Mouse (Mus musculus) T-helper 2 cell (primary cell): ENCODE measurements around the gene Chn2.

Experiments used
- in situ Hi-C: fragments of 300-600 bp; cut with MboI, MseI; formaldehyde crosslinking; loops from one replicate; pipeline ENCODE4 v1.15.1; 2025; ENCODE audit warnings: high pct_unique_total_duplicates

The Chn2 gene

DNA sequence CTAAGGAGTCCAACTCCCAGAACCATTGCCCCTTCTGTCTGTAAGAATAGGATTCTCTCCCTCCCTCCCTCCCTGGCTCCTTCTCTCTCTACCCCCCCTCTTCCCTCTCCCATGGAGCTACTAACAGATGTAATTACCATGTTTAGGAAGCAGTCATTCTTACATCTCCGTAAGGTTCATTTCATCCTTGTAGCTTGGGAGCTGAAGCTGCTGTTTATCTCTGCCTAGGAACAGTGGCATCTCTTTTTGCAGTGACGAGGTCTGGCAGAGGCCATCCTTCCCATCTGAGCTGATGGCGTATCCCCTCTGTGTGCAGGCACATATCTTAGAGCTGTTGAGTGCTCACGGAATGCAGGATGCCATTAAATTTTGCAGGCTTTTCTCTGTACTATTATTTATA lies 35.1 kb downstream of the Chn2 start:
- in situ Hi-C loops, result no loop called here

DNA sequence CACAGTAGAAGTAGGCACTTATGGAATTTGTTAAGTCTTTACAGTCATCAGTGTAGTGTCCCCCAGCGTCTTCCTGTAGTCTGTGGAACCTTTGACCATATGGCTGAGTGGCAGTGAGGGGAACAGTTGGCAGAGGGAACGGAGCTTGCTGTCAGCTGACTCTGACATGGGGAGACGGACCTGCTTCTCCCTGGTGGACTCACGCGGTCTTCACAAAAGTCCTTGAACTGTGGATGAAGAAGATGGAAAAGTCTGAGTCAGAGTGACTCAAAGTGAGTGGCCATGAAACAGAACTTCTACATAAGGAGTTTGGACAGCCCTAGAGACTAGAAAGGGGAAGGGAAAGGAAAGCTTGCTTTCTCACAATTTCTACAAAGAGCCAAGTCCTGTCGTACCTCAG lies 36.1 kb downstream of the Chn2 start:
- in situ Hi-C loops, result no loop called here

DNA sequence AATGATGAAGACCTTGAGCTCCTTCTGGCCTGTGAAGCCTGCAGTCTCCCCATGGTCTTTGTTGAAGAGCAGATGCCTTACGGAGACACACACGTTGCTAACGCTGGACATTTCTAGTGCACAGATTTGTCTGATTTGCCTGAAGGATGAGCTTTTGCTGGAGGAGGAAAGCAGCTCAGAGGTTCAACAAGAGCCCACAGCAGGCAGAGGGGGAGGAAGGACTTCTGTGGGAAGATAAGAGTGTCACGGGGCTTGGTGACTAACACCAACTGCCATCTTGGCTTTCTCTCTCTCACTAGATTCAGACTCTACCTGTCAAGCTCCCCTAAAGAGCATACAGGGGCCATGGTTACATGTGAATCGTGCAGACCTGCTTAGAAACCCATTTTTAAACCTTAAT lies 37.3 kb downstream of the Chn2 start:
- in situ Hi-C loops, result no loop called here

DNA sequence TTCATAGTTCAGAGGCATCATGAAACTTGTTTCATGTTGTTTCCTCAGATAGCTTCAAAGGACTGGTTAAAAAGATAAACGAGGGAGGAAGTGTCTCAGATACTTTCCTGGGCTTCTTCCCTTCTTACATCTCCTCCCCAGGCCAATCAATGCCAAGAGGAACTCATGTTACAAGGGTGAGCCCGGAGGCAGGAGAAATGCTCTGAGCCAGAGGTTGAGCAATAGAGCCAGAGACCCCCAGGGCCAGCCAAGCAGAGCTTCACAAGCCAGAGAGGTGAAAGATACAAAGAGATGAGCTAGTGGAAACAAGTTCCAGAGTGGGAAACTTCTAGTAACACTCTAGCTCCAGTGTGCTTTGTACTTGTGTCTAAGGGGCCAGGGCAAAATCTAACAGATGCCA lies 38.9 kb downstream of the Chn2 start:
- in situ Hi-C loops, result no loop called here

DNA sequence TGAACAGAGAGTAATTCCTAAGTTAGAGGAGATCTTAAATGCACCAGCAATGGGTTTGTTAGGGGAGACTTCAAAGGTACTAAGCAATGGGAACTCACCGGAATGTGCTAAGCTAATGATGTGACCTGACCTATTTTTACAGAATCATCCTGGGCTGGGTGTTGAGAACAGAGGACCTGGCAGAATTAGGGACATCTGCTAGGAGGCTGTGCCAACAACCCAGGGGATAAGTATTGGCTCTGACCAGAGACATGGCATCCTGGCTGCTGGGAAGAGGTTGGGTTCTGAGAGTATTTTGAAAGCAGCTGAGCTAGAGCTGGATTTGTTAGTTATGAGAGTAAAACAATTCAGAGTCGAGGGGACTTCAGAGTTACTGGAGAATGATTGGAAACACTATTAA lies 40.5 kb downstream of the Chn2 start:
- in situ Hi-C loops, result no loop called here

DNA sequence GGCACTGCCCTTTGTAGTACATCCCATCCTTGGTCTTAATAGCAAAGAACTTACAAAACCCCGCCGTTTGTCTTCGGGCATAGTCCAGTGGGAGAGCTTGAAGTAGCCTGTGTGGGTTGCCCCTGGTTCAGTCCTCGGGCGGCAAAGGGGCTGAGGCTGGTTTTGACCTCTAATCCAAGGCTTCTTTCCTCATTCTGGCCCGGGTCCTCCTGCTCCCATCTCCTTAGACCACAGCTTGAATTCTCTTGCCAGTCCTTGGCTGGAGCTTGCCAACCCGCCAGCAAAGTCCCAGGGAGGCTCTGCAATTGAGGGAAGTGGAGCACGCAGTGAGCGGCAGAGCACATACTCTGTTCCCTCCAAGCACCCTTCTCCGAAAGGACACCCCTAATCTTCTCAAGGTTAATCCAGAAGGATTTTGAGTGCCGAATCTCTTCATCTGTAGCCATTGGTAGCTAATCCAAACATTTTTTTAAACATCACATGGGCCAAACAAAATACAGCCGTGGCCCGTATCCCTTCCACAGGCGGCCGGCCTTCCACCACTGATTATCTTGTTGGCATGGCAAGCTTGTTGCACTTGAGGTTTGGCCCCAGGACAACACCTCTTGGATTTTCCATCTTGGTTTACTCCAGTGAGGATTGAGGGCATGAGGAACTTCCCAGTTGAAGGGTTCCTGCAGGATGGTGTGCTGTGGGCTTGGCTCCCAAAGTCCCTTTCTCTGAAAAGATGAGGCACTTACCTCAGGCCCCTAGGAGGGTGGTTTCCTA lies 41.3 kb downstream of the Chn2 start:
- in situ Hi-C loops, result no loop called here

DNA sequence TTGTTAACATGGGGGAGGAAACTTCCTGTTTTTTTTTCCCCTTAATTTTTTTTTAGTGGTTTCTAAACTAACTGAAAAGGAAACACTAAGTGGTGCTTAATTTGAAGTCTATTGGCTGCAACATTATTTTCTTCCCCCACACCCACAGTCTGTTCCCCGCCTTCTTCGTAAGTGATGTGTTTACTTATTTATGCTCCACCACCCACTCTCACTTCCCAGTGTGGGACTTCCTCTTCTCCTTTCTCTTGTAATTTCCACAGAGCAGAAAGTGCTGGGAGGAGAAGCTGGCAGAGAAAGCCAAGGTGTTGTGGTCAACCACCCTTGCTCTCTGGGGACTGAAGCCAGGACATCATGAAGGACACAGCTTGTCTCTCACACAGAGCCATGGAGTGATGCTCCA lies 43.2 kb downstream of the Chn2 start:
- in situ Hi-C loops, result no loop called here

DNA sequence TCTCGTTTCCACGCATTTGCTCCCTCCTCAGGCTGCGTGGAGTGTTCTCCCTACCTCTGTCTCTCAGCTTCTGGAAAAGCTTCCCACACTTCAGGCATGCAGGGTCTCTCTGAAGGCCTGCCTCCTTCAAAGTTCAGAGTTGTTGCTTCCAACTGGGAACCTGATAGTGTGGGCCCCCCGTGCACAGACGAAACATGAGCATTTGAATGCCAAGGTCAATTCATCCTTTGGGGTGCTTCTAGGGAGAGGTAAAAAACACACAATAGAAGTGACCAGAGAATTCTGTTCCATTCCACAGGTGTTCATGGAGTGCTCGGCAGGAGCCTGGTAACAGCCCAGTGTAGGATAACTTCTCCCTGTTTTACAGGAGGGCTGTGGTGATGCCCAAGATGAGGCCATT lies 44.7 kb downstream of the Chn2 start:
- in situ Hi-C loops, result no loop called here

DNA sequence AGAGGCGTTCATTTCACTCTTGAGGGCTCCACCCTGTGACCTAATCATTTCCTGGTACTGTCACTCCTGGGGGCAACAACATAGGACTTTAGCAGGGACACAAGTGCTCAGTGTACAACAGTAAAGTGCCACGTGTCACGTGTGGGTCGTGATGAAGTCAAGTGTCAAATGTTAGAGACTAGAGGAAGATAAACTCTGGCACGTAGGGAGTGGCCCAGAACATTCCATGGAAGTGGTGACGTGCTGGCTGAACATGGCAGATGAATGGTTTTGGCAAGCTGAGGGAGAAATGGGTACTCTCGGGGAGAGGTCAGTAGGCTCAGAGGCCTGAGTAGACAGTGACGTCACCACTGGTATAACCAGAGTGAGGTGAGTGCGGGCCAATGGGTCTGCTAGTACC lies 45.7 kb downstream of the Chn2 start:
- in situ Hi-C loops, result no loop called here

DNA sequence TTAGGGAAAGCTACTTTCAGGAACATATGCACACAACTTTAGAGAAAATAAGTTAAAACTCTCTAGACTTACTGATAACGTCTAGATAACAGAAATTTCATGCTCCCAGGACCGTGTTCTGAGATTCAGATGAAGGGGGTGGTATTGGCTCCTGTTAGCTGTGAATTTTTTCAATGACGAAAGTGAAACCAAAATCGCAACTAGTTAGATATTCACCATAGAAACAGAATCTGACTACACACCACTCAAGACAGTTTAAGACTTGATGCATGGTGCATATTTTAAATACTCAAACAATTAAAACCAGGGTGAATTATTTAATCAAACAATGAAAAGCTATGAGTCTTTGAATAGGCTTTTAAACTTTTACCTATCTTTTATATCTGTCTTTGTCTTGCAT lies 48.8 kb downstream of the Chn2 start:
- in situ Hi-C loops, result no loop called here

DNA sequence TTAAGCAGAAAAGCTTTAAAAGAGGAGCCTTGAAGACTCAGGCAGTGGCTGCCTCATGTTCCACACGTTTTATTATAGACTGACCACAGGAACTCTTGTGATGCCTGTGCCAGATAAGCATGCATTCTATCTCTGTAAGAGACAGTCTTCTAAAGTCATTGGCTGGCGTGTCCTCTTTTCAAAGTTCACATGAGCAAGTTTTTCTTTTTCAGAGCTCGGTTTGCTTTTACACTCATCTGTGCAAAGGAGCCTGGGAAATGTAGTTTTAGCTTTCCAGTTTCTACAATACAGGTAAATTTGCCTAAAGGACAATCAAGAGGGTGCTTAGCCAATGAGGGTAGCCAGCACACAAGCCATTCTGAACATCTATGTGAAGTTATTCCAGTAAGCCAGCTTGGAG lies 51.5 kb downstream of the Chn2 start:
- in situ Hi-C loops, result no loop called here

DNA sequence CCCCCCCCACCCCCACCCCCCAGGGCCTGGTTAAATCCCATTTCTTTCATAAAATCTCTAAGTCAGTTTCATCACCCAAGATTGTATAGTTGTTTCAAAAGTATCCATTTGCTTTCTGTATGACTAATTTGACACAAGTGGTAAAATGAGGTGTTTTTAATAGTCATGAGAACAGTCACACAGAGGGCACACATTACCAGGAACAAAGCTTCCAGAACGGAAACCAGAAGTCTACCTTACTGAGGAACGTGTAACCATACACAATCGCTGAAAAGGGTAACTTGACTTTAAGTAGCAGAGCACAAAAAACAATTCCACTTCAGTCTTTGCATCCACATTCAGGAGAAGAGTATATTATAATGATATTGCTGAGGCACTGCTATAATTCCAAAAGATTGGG lies 53.6 kb downstream of the Chn2 start:
- in situ Hi-C loops, result no loop called here

DNA sequence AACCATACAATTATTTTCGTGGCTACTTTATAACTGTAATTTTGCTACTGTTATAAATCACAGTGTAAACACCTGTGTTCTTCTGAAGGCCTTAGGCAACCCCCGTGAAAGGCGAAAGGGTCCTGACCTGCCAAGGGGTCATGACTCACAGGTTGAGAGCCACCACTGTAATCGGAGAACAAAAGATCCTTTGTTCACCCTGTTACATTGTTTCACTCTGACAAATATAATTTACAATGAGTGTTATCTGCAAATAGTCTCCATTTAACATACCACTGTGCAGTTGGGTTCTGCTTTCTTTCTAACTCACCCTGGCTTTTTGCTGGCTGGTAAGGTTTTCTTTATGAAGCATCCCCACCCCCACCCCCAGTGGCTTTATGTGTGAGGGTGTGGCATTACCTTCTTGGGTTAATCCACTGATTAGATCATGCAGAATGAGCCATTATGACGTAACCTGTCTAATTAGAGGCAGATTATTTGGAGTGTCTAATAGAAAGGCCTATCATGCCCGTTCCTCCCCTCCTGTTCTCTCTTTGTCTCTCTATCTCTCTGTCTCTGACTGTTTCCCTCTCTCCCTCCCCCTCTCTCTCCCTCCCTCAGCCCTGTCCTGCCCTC lies 56.9 kb downstream of the Chn2 start:
- in situ Hi-C loops, result no loop called here

DNA sequence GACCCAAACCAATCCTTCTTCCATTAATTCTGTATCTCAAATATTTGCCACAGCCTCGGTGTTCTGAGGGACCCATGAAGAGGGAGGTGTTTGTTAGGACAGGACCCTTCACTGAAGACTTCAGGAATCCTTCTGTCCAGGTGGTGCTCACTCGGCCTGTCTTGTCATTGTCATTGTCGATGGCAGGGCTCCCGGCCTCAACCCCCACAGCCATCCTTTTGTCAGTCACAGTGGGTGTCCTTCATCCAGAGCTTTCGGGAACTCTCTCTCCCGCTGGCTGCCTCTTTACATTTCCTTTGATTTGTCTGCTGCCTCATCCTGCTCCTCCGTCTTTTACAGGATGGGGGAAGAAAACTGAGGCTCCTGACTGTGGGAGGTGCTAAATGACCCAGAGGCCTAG lies 57.5 kb downstream of the Chn2 start:
- in situ Hi-C loops, result no loop called here

DNA sequence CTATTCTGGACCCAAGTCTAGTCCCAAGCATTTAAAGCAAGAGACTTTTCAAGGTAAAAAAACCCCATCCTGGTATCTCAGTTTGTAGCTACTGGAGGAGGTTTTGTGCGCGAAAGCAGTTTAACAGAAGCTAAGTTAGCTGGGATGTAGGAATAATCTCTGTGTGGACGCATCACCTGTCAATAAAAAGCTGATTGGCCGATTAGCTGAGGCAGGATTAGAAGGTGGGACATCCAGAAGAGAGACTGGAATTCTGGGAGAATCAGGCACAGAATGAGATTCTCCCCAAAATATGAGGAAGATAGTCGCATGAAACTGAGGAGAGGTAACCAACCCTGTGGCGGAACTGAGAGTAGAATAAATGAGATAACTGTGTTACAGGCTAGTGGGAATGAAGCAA lies 59.0 kb downstream of the Chn2 start:
- in situ Hi-C loops, result no loop called here

DNA sequence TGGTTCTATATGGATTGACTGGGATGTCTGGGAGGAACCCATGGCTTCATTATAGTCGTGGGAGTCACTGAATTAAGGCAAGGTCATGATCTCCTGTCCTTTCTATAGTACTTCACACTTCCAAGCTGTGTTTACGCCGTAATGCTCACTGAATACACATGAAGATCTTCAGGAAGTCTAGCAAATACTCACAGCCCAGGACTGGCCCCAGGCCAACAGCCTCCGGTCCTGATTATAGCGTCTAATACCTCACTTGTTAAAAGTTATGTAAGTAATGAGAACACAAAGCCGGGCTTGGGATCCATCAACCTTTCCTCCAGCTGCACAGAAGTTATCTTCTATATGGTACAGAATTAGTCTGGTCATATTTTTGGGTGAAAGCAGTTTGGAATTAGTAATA lies 60.3 kb downstream of the Chn2 start:
- in situ Hi-C loops, result no loop called here

DNA sequence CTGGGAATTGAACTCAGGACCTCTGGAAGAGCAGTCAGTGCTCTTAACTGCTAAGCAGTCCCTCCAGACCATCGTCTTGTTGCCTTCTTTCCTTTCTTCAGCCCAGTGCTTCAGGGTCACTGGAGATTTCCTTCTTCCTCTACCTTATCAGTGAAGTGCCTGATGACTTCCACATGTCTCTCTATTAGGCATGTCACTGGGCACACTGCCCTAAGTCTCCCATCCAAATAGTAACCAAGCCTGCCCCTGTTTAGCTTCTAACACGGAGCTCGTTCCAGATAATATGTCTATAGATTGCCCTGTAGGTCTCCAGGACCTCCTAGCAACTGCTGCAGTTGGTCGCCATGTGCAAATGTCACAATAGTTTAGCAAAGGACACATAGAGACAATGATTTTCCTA lies 62.9 kb downstream of the Chn2 start:
- in situ Hi-C loops, result no loop called here

DNA sequence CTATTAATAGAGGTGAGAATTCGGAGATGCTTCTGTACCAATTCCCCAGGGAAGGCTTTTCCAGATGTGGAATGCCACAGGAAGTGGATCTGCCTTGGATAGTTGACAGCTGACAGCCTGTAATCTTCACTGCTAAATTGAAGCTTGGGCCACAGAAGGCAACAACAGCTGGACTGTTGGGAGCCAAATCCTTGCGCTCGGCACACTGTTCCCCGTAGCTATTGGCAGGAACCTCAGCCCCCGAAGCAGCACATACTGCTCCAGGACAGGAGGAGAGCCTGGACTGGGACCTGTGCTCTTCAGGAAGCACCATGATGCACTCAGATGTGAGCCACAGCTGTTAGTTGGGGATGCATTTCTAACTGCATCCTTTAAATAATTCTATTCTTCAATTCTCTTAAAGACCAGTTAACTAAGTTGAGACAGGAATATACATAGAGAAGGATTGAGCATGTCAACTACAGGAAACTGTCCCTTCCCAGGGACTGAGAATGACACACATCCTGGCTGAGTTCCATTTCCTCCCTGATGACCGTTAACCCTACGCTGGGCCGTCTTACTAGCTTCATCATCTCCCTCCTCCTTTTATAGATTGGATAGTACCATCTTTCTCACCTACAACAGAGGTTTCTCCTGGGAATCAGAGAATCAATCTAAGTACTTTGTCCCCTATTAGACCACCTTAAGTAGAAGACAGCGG lies 64.1 kb downstream of the Chn2 start:
- in situ Hi-C loops, result no loop called here

DNA sequence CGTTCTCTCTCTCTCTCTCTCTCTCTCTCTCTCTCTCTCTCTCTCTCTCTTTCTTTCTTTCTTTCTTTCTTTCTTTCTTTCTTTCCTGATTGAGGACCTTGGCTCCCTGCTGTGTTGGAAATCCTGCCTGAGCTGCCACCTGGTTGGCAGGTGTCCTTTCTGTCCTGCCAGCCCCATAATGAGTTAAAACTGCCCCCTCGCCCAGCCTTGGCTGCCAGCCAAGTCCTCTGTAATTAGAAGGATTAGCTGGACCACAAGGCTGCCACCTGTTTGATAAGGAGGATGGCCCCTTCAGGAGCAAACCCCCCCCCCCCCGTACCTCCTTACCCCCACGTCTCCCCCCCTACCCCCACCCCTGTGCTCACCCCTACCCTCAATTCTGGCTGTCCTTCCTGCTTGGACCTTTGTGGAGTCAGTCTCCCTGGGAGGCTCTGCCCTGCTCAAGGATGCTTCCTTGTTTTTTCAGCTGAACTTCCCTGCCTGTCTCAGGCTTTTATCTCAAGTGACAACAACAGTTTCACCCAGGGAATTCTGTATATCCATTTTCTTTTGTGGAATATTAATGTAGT lies 72.1 kb downstream of the Chn2 start:
- in situ Hi-C loops, result no loop called here

DNA sequence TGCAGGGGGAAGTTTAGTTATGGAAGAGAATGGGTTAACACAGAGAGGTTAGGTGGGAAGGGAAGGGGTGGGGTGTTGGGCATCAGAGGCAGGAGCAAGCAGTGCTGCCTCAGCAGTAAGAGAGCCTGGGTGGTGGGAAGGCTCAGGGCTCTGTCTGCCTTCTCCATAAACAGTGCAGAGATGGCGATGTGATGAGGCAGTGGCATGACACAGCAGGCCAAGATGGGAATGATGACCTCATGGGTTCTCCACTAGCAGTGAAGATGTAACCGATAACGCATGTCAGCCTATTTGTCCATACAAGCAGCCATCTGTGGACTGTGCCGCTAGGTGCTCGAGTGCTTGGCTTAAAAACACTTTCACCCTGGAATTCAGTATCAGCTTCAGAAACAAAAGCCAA lies 74.0 kb downstream of the Chn2 start:
- in situ Hi-C loops, result no loop called here

DNA sequence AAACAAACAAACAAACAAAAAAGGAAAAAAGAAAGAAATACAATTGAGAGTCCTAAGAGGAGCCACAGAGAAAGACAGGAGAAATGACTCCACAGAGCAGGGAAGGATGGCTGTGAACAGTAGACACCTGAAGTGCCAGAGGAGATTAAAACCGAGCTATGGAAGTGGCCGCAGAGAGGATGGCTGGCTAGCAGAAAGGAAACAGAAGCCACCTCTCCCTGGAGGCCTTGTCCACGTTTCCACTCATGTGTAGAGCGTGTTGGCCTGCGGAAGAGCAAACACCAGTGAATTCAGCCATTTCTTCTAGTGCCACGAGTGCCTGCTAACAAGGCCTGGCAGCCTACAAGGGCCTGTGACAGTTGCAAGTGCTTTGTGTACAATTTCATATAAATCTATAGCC lies 75.1 kb downstream of the Chn2 start:
- in situ Hi-C loops, result no loop called here

DNA sequence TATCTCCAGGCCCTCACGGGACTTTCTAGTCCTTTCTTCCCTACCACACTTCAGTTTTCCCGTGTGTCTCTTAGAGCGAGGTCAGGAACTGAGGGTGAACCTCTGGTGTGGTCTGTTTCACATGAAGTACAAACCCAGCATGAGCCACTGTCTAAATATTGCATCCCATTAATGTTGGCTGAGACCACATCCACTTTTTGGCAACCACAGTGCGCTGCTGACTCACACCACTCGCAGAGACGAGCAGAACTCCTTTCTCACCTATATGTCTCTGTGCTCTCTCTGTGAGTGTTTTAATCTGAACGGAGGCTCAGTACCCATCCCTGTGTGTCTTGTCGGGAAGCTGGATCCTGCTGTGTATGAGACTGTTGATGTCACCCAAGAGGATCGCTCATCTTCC lies 76.9 kb downstream of the Chn2 start:
- in situ Hi-C loops, result loop anchor here (5.0 kb wide), 1 partner anchor 101 kb away; no protein-coding TSS in a partner anchor
